Mouse (Mus musculus) limb, embryonic 11.5 days (tissue): ENCODE data around the gene Ppp4c. TPM values are rescaled to one million over a fixed set of nuclear protein-coding genes. Genes with fewer than 3 reads are reported as not detected.

Source experiments
- ATAC-seq: fragments of 200-750 bp; cut with Nextera tagmentation; 2 replicates; pipeline ENCODE4 v1.8.0; 2017; ENCODE audit warnings: low read depth; ENCODE audit not compliant: insufficient number of reproducible peaks, low FRiP score, low TSS enrichment
- DNase-seq: peaks from one replicate; pipeline ENCODE4 v3.0.0-alpha.2; 2015; ENCODE audit warnings: low spot score
- H3K27ac ChIP-seq: fragments of 300-500 bp; sonication (generic); replicated peaks from 2 replicates; pipeline ENCODE4 v1.5.1; 2014; ENCODE audit warnings: low read depth, mild to moderate bottlenecking, low read length
- H3K27me3 ChIP-seq: fragments of 300-500 bp; sonication (generic); 2 replicates; pipeline ENCODE4 v1.6.1; 2014; ENCODE audit warnings: mild to moderate bottlenecking, low read length, mixed read lengths; ENCODE audit not compliant: control insufficient read depth, insufficient read depth
- H3K36me3 ChIP-seq: fragments of 300-500 bp; sonication (generic); 2 replicates; pipeline ENCODE4 v1.6.1; 2014; ENCODE audit warnings: mild to moderate bottlenecking, low read length, moderate library complexity, mixed read lengths; ENCODE audit not compliant: control insufficient read depth, insufficient read depth
- H3K4me1 ChIP-seq: fragments of 300-500 bp; sonication (generic); 2 replicates; pipeline ENCODE4 v1.6.1; 2014; ENCODE audit warnings: low read length, mixed read lengths; ENCODE audit not compliant: control insufficient read depth, insufficient read depth
- H3K4me2 ChIP-seq: fragments of 300-500 bp; sonication (generic); 2 replicates; pipeline ENCODE4 v1.6.1; 2014; ENCODE audit warnings: low read depth, mild to moderate bottlenecking, moderate library complexity; ENCODE audit not compliant: severe bottlenecking
- H3K4me3 ChIP-seq: fragments of 300-500 bp; sonication (generic); 2 replicates; pipeline ENCODE4 v1.5.1; 2014; ENCODE audit warnings: low read depth, low read length
- H3K9ac ChIP-seq: fragments of 300-500 bp; sonication (generic); 2 replicates; pipeline ENCODE4 v1.6.1; 2014; ENCODE audit warnings: mild to moderate bottlenecking, low read length
- H3K9me3 ChIP-seq: fragments of 300-500 bp; sonication (generic); 2 replicates; pipeline ENCODE4 v1.6.1; 2016; ENCODE audit warnings: low read length; ENCODE audit not compliant: control insufficient read depth
- WGBS: fragments of 180-500 bp; shearing (Covaris S2); extraction: QIAGEN DNeasy Blood & Tissue Kit; methylation state at CpG from one replicate; pipeline ENCODE4 v1.1.7; 2014; 5-methylcytosine and 5-hydroxymethylcytosine counted together
- polyA plus RNA-seq: library from polyadenylated mRNA; unstranded; fragments of >200 nt; fragmentation: Nextera tagmentation; extraction: Ambion mirVana; gene quantifications from 2 replicates; pipeline ENCODE4 v1.2.1, GENCODE M21; 2014

Gene Ppp4c
- polyA plus RNA-seq, 1 experiment from 2014 or later: 426 TPM

GRCm38 (mm10) chr7:126799050-126799467, 6.8 kb upstream of the Ppp4c start:
- no peaks in the 10 kb centered on the region for H3K27me3 ChIP-seq
- ATAC-seq (peak; percentile 95), DNase-seq (peak; percentile 96)
- peak overlapping the region; percentile 92 for H3K4me2 ChIP-seq
- WGBS: under 1% methylated on average over 35 of the region's 36 CpGs
- H3K27ac ChIP-seq: peak overlapping the region; percentile 81
- H3K4me1 ChIP-seq: peaks cover 25% of the 10 kb centered on the region
- peak overlapping the region; percentile 76 for H3K4me3 ChIP-seq
- peaks cover 19% of the 10 kb centered on the region for H3K36me3 ChIP-seq
- H3K9ac ChIP-seq: peak overlapping the region; percentile 77
- H3K9me3 ChIP-seq: no peaks in the 10 kb centered on the region

GRCm38 (mm10) chr7:126798127-126799049, 6.1 kb upstream of the Ppp4c start:
- WGBS: under 1% methylated on average over 40 of the region's 40 CpGs
- peak overlapping the region; percentile 92 for H3K4me2 ChIP-seq
- H3K27me3 ChIP-seq: no peaks in the 10 kb centered on the region
- DNase-seq (no peak), ATAC-seq (no peak)
- peak overlapping the region; percentile 81 for H3K27ac ChIP-seq
- H3K36me3 ChIP-seq: peaks cover 20% of the 10 kb centered on the region
- peak overlapping the region; percentile 76 for H3K4me3 ChIP-seq
- peaks cover 25% of the 10 kb centered on the region for H3K4me1 ChIP-seq
- no peaks in the 10 kb centered on the region for H3K9me3 ChIP-seq
- peak overlapping the region; percentile 77 for H3K9ac ChIP-seq

GRCm38 (mm10) chr7:126797411-126798126, 5.3 kb upstream of the Ppp4c start, which contains the start of gene Fam57b:
Gene Fam57b (plus strand): TSS chr7:126797668.
- Histone ChIP-seq H3K9ac (peak within 1 kb of the TSS; percentile 77), H3K27me3 (no peaks in the 10 kb centered on the region), H3K4me1 (peaks cover 30% of the 10 kb centered on the region), H3K9me3 (no peaks in the 10 kb centered on the region), H3K4me2 (peak within 1 kb of the TSS; percentile 92), H3K36me3 (peaks cover 20% of the 10 kb centered on the region), H3K27ac (peak within 1 kb of the TSS; percentile 81; the same call in 1 of the 2 replicates), H3K4me3 (peak within 1 kb of the TSS; percentile 76)
- ATAC-seq (no peak), DNase-seq (no peak)
- 45% methylated on average over 21 of the region's 21 CpGs for WGBS

GRCm38 (mm10) chr7:126796350-126796932, 4.1 kb upstream of the Ppp4c start:
- Histone ChIP-seq H3K4me2 (no peak overlapping the region; the same call in 1 of the 2 replicates), H3K4me1 (peaks cover 31% of the 10 kb centered on the region)
- peak; percentile 55 for DNase-seq

GRCm38 (mm10) chr7:126795387-126796317, 3.4 kb upstream of the Ppp4c start:
- Histone ChIP-seq H3K4me1 (peaks cover 31% of the 10 kb centered on the region), H3K27me3 (no peaks in the 10 kb centered on the region), H3K9me3 (no peaks in the 10 kb centered on the region), H3K36me3 (peaks cover 18% of the 10 kb centered on the region), H3K4me3 (no peak overlapping the region), H3K4me2 (no peak overlapping the region), H3K27ac (no peak overlapping the region), H3K9ac (no peak overlapping the region)
- WGBS: 86% methylated on average over 16 of the region's 16 CpGs
- ATAC-seq (no peak), DNase-seq (no peak)

More at GRCm38 (mm10) chr7:126796350-126796932, 4.1 kb upstream of the Ppp4c start:
- no peak for ATAC-seq
- Histone ChIP-seq H3K36me3 (peaks cover 20% of the 10 kb centered on the region), H3K4me3 (no peak overlapping the region), H3K9me3 (no peaks in the 10 kb centered on the region), H3K9ac (no peak overlapping the region), H3K27me3 (no peaks in the 10 kb centered on the region), H3K27ac (no peak overlapping the region)
- 87% methylated on average over 8 of the region's 8 CpGs for WGBS

GRCm38 (mm10) chr7:126794271-126794605, 1.9 kb upstream of the Ppp4c start:
- no peak overlapping the region for H3K4me2 ChIP-seq
- H3K27ac ChIP-seq: no peak overlapping the region
- 78% methylated on average over 4 of the region's 4 CpGs for WGBS
- H3K27me3 ChIP-seq: no peaks in the 10 kb centered on the region
- H3K4me1 ChIP-seq: peaks cover 23% of the 10 kb centered on the region
- H3K9ac ChIP-seq: no peak overlapping the region
- ATAC-seq: no peak
- peaks cover 27% of the 10 kb centered on the region for H3K36me3 ChIP-seq
- DNase-seq: no peak
- H3K9me3 ChIP-seq: no peaks in the 10 kb centered on the region
- H3K4me3 ChIP-seq: no peak overlapping the region

- H3K4me2 ChIP-seq: peak overlapping the region; percentile 15; the same call in 1 of the 2 replicates
Observed at GRCm38 (mm10) chr7:126793456-126794270, 1.4 kb upstream of the Ppp4c start.

More at GRCm38 (mm10) chr7:126793456-126794270, 1.4 kb upstream of the Ppp4c start:
- no peak for DNase-seq
- H3K9me3 ChIP-seq: no peaks in the 10 kb centered on the region
- no peak overlapping the region for H3K27ac ChIP-seq
- ATAC-seq: no peak
- peaks cover 31% of the 10 kb centered on the region for H3K36me3 ChIP-seq
- H3K4me3 ChIP-seq: no peak overlapping the region
- H3K4me1 ChIP-seq: peaks cover 23% of the 10 kb centered on the region
- no peaks in the 10 kb centered on the region for H3K27me3 ChIP-seq
- H3K9ac ChIP-seq: no peak overlapping the region
- WGBS: 75% methylated on average over 4 of the region's 4 CpGs
